30 mouse cellular contexts compared by ENCODE assay signal in the genomic region with DNA sequence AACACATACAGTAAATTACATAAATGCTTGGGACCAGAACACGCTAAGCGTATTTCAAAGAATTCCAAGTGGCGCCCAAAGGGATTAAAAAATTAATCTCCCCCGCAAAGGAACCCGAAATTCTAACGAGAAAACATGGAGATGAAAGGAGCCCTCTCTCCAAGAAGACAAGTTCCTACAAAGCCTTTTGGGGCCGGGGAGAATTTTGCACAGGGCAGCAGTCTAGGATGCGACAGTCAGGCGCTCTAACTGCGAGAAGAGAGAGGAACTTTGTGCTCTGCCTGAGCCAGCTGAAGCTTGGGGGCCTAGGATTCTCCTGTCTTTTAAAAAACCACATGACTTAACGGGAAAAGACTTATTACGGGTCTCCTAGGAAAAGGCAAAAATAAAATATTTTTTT.
"Had no signal": no experiment of that assay in that cellular context is flagged by ENCODE, and none has a peak within 500 bp of the region (broad histone marks: within the 10 kb centered on the region; RNA-seq: fewer than 3 reads in every experiment).

No protein-coding gene starts in this region.

- H3K9ac ChIP-seq: limb, embryonic 12.5 days; limb, embryonic 13.5 days; limb, embryonic 15.5 days; liver, embryonic 12.5 days; liver, embryonic 13.5 days; liver, embryonic 14.5 days; liver, embryonic 15.5 days; liver, postnatal 0 days; lung, embryonic 14.5 days; lung, embryonic 15.5 days; midbrain, embryonic 12.5 days; midbrain, embryonic 13.5 days; midbrain, embryonic 15.5 days; neural tube, embryonic 12.5 days had no signal

- H3K36me3 ChIP-seq: limb, embryonic 10.5 days; limb, embryonic 12.5 days; limb, embryonic 13.5 days; liver, embryonic 13.5 days; lung, embryonic 15.5 days; midbrain, embryonic 10.5 days; midbrain, embryonic 12.5 days; midbrain, embryonic 15.5 days had no signal

- H3K9me3 ChIP-seq: limb, embryonic 10.5 days; limb, embryonic 12.5 days; limb, embryonic 13.5 days; limb, embryonic 15.5 days; liver, embryonic 12.5 days; liver, embryonic 13.5 days; liver, embryonic 15.5 days; lung, embryonic 15.5 days; megakaryocyte, embryonic 14.5 days; midbrain, embryonic 10.5 days; midbrain, embryonic 12.5 days; midbrain, embryonic 13.5 days; midbrain, embryonic 15.5 days; neural tube, embryonic 12.5 days had no signal

- H3K4me1 ChIP-seq: limb, embryonic 10.5 days; liver, embryonic 12.5 days; liver, embryonic 13.5 days; liver, embryonic 15.5 days; lung, embryonic 15.5 days; megakaryocyte, embryonic 14.5 days; neural tube, embryonic 12.5 days had no signal

- ATAC-seq: liver, embryonic 12.5 days; liver, postnatal 0 days; lung, postnatal 0 days; midbrain, embryonic 13.5 days; midbrain, embryonic 15.5 days; midbrain, embryonic 16.5 days had no signal

- H3K4me3 ChIP-seq: limb, embryonic 10.5 days; limb, embryonic 12.5 days; limb, embryonic 13.5 days; limb, embryonic 15.5 days; liver, embryonic 12.5 days; liver, embryonic 13.5 days; liver, embryonic 15.5 days; lung, embryonic 15.5 days; megakaryocyte, embryonic 14.5 days; midbrain, embryonic 10.5 days; midbrain, embryonic 12.5 days; midbrain, embryonic 13.5 days; midbrain, embryonic 15.5 days; myocyte; neural tube, embryonic 12.5 days had no signal

- DNase-seq: left cerebral cortex, postnatal 4 days; liver; liver, embryonic 13.5 days; liver, postnatal 0 days; lung, adult 18-20 months; lung, adult 2 months; lung, embryonic 14.5 days; lung, postnatal 10 days; lung, postnatal 14 days; lung, postnatal 36 days; lung, postnatal 4 days had no signal

- H3K27me3 ChIP-seq: limb, embryonic 12.5 days; limb, embryonic 13.5 days; limb, embryonic 15.5 days; liver, embryonic 12.5 days; liver, embryonic 13.5 days; liver, embryonic 15.5 days; lung, embryonic 15.5 days; megakaryocyte, embryonic 14.5 days; midbrain, embryonic 12.5 days; midbrain, embryonic 13.5 days; midbrain, embryonic 15.5 days; neural tube, embryonic 12.5 days had no signal

- H3K27ac ChIP-seq: limb, embryonic 10.5 days; limb, embryonic 12.5 days; limb, embryonic 13.5 days; limb, embryonic 15.5 days; liver, embryonic 12.5 days; liver, embryonic 13.5 days; liver, embryonic 14.5 days; liver, embryonic 15.5 days; lung, embryonic 15.5 days; macrophage; midbrain, embryonic 10.5 days; midbrain, embryonic 12.5 days; midbrain, embryonic 13.5 days; midbrain, embryonic 15.5 days; neural tube, embryonic 12.5 days had no signal

- H3K4me2 ChIP-seq: limb, embryonic 12.5 days; limb, embryonic 13.5 days; limb, embryonic 15.5 days; liver, embryonic 11.5 days; liver, embryonic 12.5 days; liver, embryonic 13.5 days; liver, embryonic 15.5 days; lung, embryonic 14.5 days; lung, embryonic 15.5 days; midbrain, embryonic 12.5 days; midbrain, embryonic 13.5 days; midbrain, embryonic 15.5 days; neural tube, embryonic 12.5 days had no signal
